Mouse (Mus musculus) bone marrow macrophage, adult 2 months (primary cell): ENCODE results near the gene Gm5617.

Experiments used
- CTCF ChIP-seq: IDR thresholded peaks from 2 replicates; pipeline ENCODE4 v1.5.1; 2012; ENCODE audit warnings: low read depth, mild to moderate bottlenecking, low read length, moderate library complexity
- POLR2A ChIP-seq: IDR thresholded peaks from 2 replicates; pipeline ENCODE4 v1.6.1; 2012; ENCODE audit warnings: mild to moderate bottlenecking, low read depth, low read length, borderline replicate concordance

GRCm38 (mm10) chr9:48531294-48531693 is 36.1 kb downstream of the Gm5617 start:
- TF ChIP-seq CTCF, result no peak
- no peak for TF ChIP-seq POLR2A
